Mouse (Mus musculus) MEL-GATA-1-ER (cell line): ENCODE results near the gene Sf3a3.

Experiments used
- DNase-seq: peaks from one replicate; pipeline ENCODE4 v3.0.0-alpha.2; 2012; ENCODE audit warnings: low read depth; ENCODE audit errors: extremely low read depth

Gene Sf3a3

DNA sequence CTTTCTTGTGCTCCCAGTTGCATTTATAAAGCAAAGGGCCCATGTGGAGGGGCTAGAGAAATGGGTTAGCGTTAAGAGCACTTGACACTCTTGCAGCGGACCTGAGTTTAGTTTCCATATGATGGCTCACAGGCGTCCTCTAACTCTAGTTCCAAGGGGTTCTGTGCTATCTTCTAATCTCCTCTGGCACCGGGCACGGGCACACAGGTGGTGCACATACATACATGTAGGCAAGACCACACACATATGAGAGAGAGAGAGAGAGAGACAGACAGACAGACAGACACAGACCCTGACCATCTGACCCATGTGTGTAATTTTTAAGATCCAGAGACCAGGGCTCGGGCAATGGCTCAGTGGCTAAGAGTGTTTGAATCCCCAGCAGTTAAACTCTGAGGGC lies 59.4 kb downstream of the Sf3a3 start:
- no peak for DNase-seq

DNA sequence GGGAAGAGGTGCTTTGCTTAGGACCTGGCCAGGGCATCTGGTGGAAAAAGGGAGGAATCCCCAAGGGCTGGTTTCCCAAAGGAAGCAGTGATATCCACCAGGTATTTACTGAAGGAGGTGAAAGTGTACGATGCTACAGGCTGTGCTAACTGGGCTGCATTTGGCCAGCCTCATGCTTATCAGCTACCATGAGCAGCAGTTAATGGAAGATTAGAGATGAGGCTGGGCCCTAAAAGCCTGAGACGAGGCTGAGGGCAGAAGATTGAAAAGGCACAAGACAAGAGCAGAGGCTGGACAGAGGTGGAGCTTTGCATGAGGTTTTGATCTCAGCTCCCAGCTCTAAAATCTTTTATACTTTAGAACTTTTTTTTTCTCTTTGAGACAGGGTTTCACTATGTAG lies 59.9 kb downstream of the Sf3a3 start:
- peak; percentile 63 for DNase-seq

DNA sequence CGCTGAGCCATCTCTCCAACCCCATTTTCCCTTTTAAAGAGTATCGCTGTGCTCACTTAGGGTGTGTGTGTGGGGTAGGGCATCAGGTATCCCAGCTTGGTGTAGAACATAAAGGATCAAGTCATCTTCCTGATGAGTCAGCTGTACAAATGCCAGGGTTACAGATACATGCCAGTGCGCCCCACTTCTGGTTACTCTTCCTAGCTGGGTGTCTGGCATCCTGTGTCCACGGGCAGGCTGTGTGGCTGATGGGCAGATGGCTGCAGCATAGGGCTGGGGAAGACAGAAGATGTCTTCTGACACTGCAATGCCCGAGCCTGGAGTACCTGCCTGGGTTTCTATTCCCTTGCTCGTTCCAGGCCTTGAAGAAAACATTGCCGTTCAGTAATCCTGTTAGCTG lies 66.8 kb downstream of the Sf3a3 start:
- DNase-seq: no peak
